Mouse (Mus musculus) E14TG2a.4 (cell line): Measurements from ENCODE around the gene Map4k4.

Experiments used
- CTCF ChIP-seq: conservative IDR thresholded peaks from 2 replicates; pipeline ENCODE4 v1.5.1; 2014; ENCODE audit warnings: low read length
- NANOG ChIP-seq: IDR thresholded peaks from 2 replicates; pipeline ENCODE4 v1.6.1; 2014; ENCODE audit warnings: borderline replicate concordance, low read length, mixed read lengths
- POU5F1 ChIP-seq: IDR thresholded peaks from 2 replicates; pipeline ENCODE4 v1.6.1; 2014; ENCODE audit warnings: low read length, borderline replicate concordance

DNA sequence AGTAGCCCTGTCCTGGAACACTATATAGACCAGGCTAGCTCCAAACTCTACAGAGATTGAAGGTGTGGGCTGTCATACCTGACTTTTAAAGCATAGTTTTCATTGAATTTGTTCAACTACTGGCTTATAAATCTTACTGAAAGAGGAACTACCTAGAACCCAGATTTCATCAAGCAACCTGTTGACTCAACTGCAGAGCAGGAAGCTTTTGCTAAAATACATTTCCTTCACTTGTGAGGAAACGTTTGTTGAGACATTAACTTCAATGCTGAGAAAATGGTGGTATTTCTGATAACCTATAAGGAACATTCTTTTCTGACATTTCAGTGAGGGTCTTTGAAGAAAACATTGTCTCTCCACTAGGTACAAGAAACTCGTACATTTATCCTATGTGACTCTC is 19.9 kb downstream of the Map4k4 start:
- TF ChIP-seq CTCF (no peak), NANOG (no peak), POU5F1 (no peak)
